Mouse (Mus musculus) lung, postnatal 0 days (tissue): Measurements from ENCODE around the gene Dot1l.

Experiments
- CTCF ChIP-seq: IDR thresholded peaks from 2 replicates; pipeline ENCODE4 v1.5.1; 2016; ENCODE audit warnings: antibody characterized with exemption, mild to moderate bottlenecking
- EP300 ChIP-seq: IDR thresholded peaks from 2 replicates; pipeline ENCODE4 v1.6.1; 2016; ENCODE audit warnings: antibody characterized with exemption, mild to moderate bottlenecking, control low read depth

GRCm38 (mm10) chr10:80823316-80823715 lies 68.3 kb downstream of the Dot1l start:
- no peak for TF ChIP-seq EP300
- no peak for TF ChIP-seq CTCF
